Mouse (Mus musculus) E14TG2a.4 (cell line): ENCODE data around the gene Rapgef3.

ENCODE experiments used
- CTCF ChIP-seq: conservative IDR thresholded peaks from 2 replicates; pipeline ENCODE4 v1.5.1; 2014; ENCODE audit warnings: low read length
- NANOG ChIP-seq: IDR thresholded peaks from 2 replicates; pipeline ENCODE4 v1.6.1; 2014; ENCODE audit warnings: borderline replicate concordance, low read length, mixed read lengths

- TF ChIP-seq CTCF = no peak
- no peak for TF ChIP-seq NANOG
Observed at GRCm38 (mm10) chr15:97801811-97802210, 34.0 kb upstream of the Rapgef3 start.
